Mouse (Mus musculus): ENCODE data around the gene Cbx7. TPM values are rescaled to one million over a fixed set of nuclear protein-coding genes. Genes with fewer than 3 reads are reported as not detected.
"Not testable (repeated sequence)": the region's sequence is repeated elsewhere in the genome, so short reads cannot be mapped to it uniquely, and the experiment has no call there.

Gene Cbx7
- total and polyA plus RNA-seq, 3 experiments = 8.1 to 12.4 (median 12.1) TPM

DNA sequence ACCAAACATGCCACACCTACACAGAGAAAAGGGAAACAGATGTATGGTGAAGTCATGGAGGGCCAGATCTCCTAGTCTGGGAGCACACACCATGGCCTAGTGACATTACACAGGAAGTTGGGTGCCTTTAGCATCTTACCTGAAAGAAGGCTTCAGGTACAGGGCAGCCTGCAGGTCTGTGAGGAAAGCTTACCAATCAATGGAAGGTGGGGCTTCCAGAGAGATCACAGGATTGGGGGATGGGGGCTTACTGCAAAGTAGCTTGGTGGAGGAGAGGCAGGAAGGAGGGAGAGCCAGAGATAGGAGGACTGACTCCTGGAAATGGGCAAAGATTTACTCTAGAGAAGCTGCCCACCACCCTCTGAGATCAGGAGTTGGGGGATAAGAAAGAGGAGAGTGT is 67.0 kb downstream of the Cbx7 start:
- Histone ChIP-seq H3K27me3 (replicated peaks) (no peaks in the 10 kb centered on the region), H3K4me2 (ENCODE audit: insufficient read depth, low read depth, poor library complexity, severe bottlenecking) (no peak overlapping the region), H3K36me3 (replicated peaks in 1 of 2; ENCODE audit: control insufficient read depth in 1 of 2, insufficient read depth in 1 of 2, low read length in 1 of 2) (peaks cover 3 to 44% of the 10 kb centered on the region in 2 experiments), H3K4me3 (replicated peaks in 1 of 3; ENCODE audit: low read depth in 2 of 3, low read length in 2 of 3, poor library complexity in 1 of 3) (no peak overlapping the region), H3K79me2 (replicated peaks; ENCODE audit: control insufficient read depth, extremely low read depth, insufficient read depth, poor library complexity, severe bottlenecking) (no peaks in the 10 kb centered on the region), H3K4me1 (ENCODE audit: control insufficient read depth in 1 of 2, insufficient read depth in 2 of 2) (peaks cover 18 to 44% of the 10 kb centered on the region in 2 experiments), H3K9me3 (replicated peaks; ENCODE audit: low read length) (peaks cover 6% of the 10 kb centered on the region), H3K9ac (ENCODE audit: insufficient read depth, low read depth) (no peak overlapping the region), H3K27ac (ENCODE audit: insufficient read depth, low read depth) (no peak overlapping the region)
- TF ChIP-seq TCF12 (IDR thresholded peaks at IDR 0.05; ENCODE audit: low read depth, low read length) (no peak), ZMIZ1 (IDR thresholded peaks at IDR 0.05; ENCODE audit: low read depth, low read length) (no peak), IRF4 (IDR thresholded peaks at IDR 0.05; ENCODE audit: low read depth, low read length) (no peak), ZNF384 (IDR thresholded peaks at IDR 0.05; ENCODE audit: low read depth, low read length) (no peak), BHLHE40 (IDR thresholded peaks at IDR 0.05; ENCODE audit: low read depth, low read length) (no peak), TBP (conservative IDR thresholded peaks at IDR 0.05; ENCODE audit: low read depth, low read length) (no peak), UBTF (IDR thresholded peaks at IDR 0.05; ENCODE audit: low read depth, low read length) (no peak), NRF1 (IDR thresholded peaks at IDR 0.05; ENCODE audit: low read depth, low read length) (no peak), JUND (conservative IDR thresholded peaks at IDR 0.05; ENCODE audit: low read depth, low read length) (no peak)
- DNase-seq (ENCODE audit: extremely low read depth) = no peak
- dilution Hi-C loops (cut with MboI; ENCODE audit: extremely low pct_ligation_motif_present, extremely low pct_unique_long_range_greater_than_20kb, low sequenced_read_pairs) = no loop called here
- in situ Hi-C loops (cut with MboI; ENCODE audit: low pct_ligation_motif_present, low pct_unique_long_range_greater_than_20kb, low sequenced_read_pairs) = no loop called here

DNA sequence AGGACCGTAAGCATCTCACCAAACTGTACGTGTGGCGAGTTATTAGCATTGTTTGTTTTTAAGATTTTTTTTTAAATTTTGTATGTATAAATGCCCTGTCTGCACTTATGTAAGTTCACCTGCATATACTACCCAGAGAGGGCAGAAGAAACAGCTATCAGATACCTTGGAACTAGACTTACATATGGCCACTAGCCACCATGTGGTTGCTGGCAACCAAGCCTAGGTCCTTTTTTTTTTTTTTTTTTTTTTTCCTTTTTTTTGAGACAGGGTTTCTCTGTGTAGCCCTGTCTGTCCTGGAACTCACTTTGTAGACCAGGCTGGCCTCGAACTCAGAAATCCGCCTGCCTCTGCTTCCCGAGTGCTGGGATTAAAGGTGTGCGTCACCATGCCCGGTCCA is 67.8 kb downstream of the Cbx7 start:
- Histone ChIP-seq H3K36me3 (replicated peaks in 1 of 2; ENCODE audit: control insufficient read depth in 1 of 2, insufficient read depth in 1 of 2, low read length in 1 of 2) (peaks cover 3 to 40% of the 10 kb centered on the region in 2 experiments), H3K9me3 (replicated peaks; ENCODE audit: low read length) (peaks cover 15% of the 10 kb centered on the region), H3K4me1 (ENCODE audit: control insufficient read depth in 1 of 2, insufficient read depth in 2 of 2) (peaks cover 18 to 49% of the 10 kb centered on the region in 2 experiments)
- H3K4me2 ChIP-seq (ENCODE audit: insufficient read depth, low read depth, poor library complexity, severe bottlenecking); dilution Hi-C loops (cut with MboI; ENCODE audit: extremely low pct_ligation_motif_present, extremely low pct_unique_long_range_greater_than_20kb, low sequenced_read_pairs); H3K27ac ChIP-seq (ENCODE audit: insufficient read depth, low read depth); DNase-seq (ENCODE audit: extremely low read depth); H3K4me3 ChIP-seq (replicated peaks in 1 of 3; ENCODE audit: low read depth in 2 of 3, low read length in 2 of 3, poor library complexity in 1 of 3); H3K9ac ChIP-seq (ENCODE audit: insufficient read depth, low read depth); in situ Hi-C loops (cut with MboI; ENCODE audit: low pct_ligation_motif_present, low pct_unique_long_range_greater_than_20kb, low sequenced_read_pairs); H3K79me2 ChIP-seq (replicated peaks; ENCODE audit: control insufficient read depth, extremely low read depth, insufficient read depth, poor library complexity, severe bottlenecking); H3K27me3 ChIP-seq (replicated peaks): not testable (repeated sequence)
- TF ChIP-seq ZNF384 (IDR thresholded peaks at IDR 0.05; ENCODE audit: low read depth, low read length) = peak; percentile 55

DNA sequence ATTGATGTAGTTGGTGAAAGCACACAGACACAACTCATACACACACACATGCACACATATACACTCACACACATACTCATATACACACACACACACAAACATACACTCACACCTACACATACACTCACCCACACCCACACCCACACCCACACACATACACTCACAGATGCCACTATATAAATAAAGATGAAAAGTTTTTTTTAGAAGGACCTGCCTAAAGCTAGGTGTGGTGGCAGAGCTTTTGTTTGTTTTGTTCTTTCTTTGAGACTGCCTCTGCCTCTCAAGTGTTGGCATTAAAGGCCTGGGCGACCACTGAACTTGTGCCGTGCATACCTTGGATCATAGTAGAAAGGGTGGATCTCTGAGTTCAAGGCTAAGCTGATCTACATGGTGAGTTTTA is 69.5 kb downstream of the Cbx7 start:
- Histone ChIP-seq H3K27ac (ENCODE audit: insufficient read depth, low read depth) (peak overlapping the region; percentile 56; the same call in 1 of the 2 replicates), H3K4me3 (replicated peaks in 1 of 3; ENCODE audit: low read depth in 2 of 3, low read length in 2 of 3, poor library complexity in 1 of 3) (peak overlapping the region in 2 of 3 experiments; percentile 26 to 32), H3K36me3 (replicated peaks in 1 of 2; ENCODE audit: control insufficient read depth in 1 of 2, insufficient read depth in 1 of 2, low read length in 1 of 2) (peaks cover 1 to 24% of the 10 kb centered on the region in 2 experiments), H3K27me3 (replicated peaks) (no peaks in the 10 kb centered on the region), H3K4me1 (ENCODE audit: control insufficient read depth in 1 of 2, insufficient read depth in 2 of 2) (peaks cover 18 to 52% of the 10 kb centered on the region in 2 experiments), H3K79me2 (replicated peaks; ENCODE audit: control insufficient read depth, extremely low read depth, insufficient read depth, poor library complexity, severe bottlenecking) (no peaks in the 10 kb centered on the region), H3K4me2 (ENCODE audit: insufficient read depth, low read depth, poor library complexity, severe bottlenecking) (peak overlapping the region; percentile 86), H3K9me3 (replicated peaks; ENCODE audit: low read length) (peaks cover 26% of the 10 kb centered on the region), H3K9ac (ENCODE audit: insufficient read depth, low read depth) (peak overlapping the region; percentile 47)
- in situ Hi-C loops (cut with MboI; ENCODE audit: low pct_ligation_motif_present, low pct_unique_long_range_greater_than_20kb, low sequenced_read_pairs) = no loop called here
- no peak for DNase-seq (ENCODE audit: extremely low read depth)
- TF ChIP-seq EP300 (IDR thresholded peaks at IDR 0.05; ENCODE audit: low read length) = no peak
- no peak for TF ChIP-seq MAX (IDR thresholded peaks at IDR 0.05; ENCODE audit: low read length)
- TF ChIP-seq ETS1 (conservative IDR thresholded peaks at IDR 0.05; ENCODE audit: low read depth, low read length) = no peak
- no peak for TF ChIP-seq IRF4 (IDR thresholded peaks at IDR 0.05; ENCODE audit: low read depth, low read length)
- no peak for TF ChIP-seq ZMIZ1 (IDR thresholded peaks at IDR 0.05; ENCODE audit: low read depth, low read length)
- no peak for TF ChIP-seq HCFC1 (IDR thresholded peaks at IDR 0.05; ENCODE audit: low read depth, low read length)
- TF ChIP-seq POLR2AphosphoS2 (IDR thresholded peaks at IDR 0.05; ENCODE audit: low read depth, low read length) = no peak
- no peak for TF ChIP-seq USF1 (IDR thresholded peaks at IDR 0.05; ENCODE audit: low read depth, low read length)
- no peak for TF ChIP-seq PAX5 (IDR thresholded peaks at IDR 0.05; ENCODE audit: low read length)
- TF ChIP-seq POLR2A (IDR thresholded peaks at IDR 0.05; ENCODE audit: low read depth, low read length) = no peak
- no peak for TF ChIP-seq BHLHE40 (IDR thresholded peaks at IDR 0.05; ENCODE audit: low read depth, low read length)
- no peak for TF ChIP-seq MYC (IDR thresholded peaks at IDR 0.05; ENCODE audit: low read depth, low read length)
- TF ChIP-seq NELFE (IDR thresholded peaks at IDR 0.05; ENCODE audit: low read depth, low read length) = no peak
- no peak for TF ChIP-seq JUN (IDR thresholded peaks at IDR 0.05; ENCODE audit: insufficient read depth, low read depth, low read length)
- TF ChIP-seq TCF12 (IDR thresholded peaks at IDR 0.05; ENCODE audit: low read depth, low read length) = no peak
- no peak for TF ChIP-seq KAT2A (IDR thresholded peaks at IDR 0.05; ENCODE audit: insufficient replicate concordance, low read length)
- no peak for TF ChIP-seq CHD2 (IDR thresholded peaks at IDR 0.05; ENCODE audit: low read length)
- dilution Hi-C loops (cut with MboI; ENCODE audit: extremely low pct_ligation_motif_present, extremely low pct_unique_long_range_greater_than_20kb, low sequenced_read_pairs) = no loop called here
